In genomic region chr7:139834036-139834435, GRCm38 (mm10) we compare ENCODE assay signal across 9 mouse cellular contexts. TPM values are rescaled to one million over a fixed set of nuclear protein-coding genes. Genes with fewer than 3 reads are reported as not detected.
A peak's percentile ranks its signal among the peaks of the same experiment; 100 is the strongest.
DNase-seq lines count a peak whose midpoint lies in the region; ATAC-seq and TF ChIP-seq lines count a peak whose summit lies in the region.
"Had no signal": no experiment of that assay in that cellular context is flagged by ENCODE, and none has a peak within 500 bp of the region (broad histone marks: within the 10 kb centered on the region; RNA-seq: fewer than 3 reads in every experiment).

Gene Adgra1 (plus strand): TSS chr7:139834174.

- TF ChIP-seq CTCF in kidney, adult 2 months (conservative IDR thresholded peaks at IDR 0.05; ENCODE audit: insufficient read depth, insufficient read length, low read depth, low read length) = no peak

- H3K4me1 ChIP-seq in kidney, adult 2 months (ENCODE audit: control insufficient read depth, insufficient read depth, low read length) = no peaks in the 10 kb centered on the region
- peaks cover 4% of the 10 kb centered on the region; the same call in 1 of the 2 replicates for H3K4me1 ChIP-seq in intestine, embryonic 15.5 days (replicated peaks)
- H3K4me1 ChIP-seq in limb, embryonic 12.5 days (replicated peaks) = peaks cover 9% of the 10 kb centered on the region
- H3K4me1 ChIP-seq: liver, embryonic 13.5 days had no signal

- ATAC-seq in intestine, embryonic 15.5 days = peak; percentile 88
- ATAC-seq in limb, embryonic 12.5 days (ENCODE audit: insufficient number of reproducible peaks, insufficient read depth, low FRiP score, low TSS enrichment, low read depth) = peak; percentile 80

- peak within 1 kb of the TSS; percentile 45 for H3K4me2 ChIP-seq in intestine, embryonic 15.5 days (replicated peaks)
- peak within 1 kb of the TSS; percentile 57 for H3K4me2 ChIP-seq in limb, embryonic 12.5 days
- H3K4me2 ChIP-seq: liver, embryonic 13.5 days had no signal

- peak; percentile 6 for DNase-seq in kidney, adult 2 months
- no peak for DNase-seq in kidney, adult 11 months
- DNase-seq in embryo, embryonic 9.5 days (ENCODE audit: extremely low spot score) = peak; percentile 83
- peak; percentile 25 to 36 for DNase-seq in gastrocnemius, postnatal 36 days
- peak; percentile 19 for DNase-seq in ovary, postnatal 10 days (ENCODE audit: low spot score)
- DNase-seq in B cell, adult 2 months = no peak
- DNase-seq: liver, embryonic 13.5 days had no signal

- H3K9me3 ChIP-seq in intestine, embryonic 15.5 days = no peaks in the 10 kb centered on the region
- no peaks in the 10 kb centered on the region for H3K9me3 ChIP-seq in limb, embryonic 12.5 days
- H3K9me3 ChIP-seq: liver, embryonic 13.5 days had no signal

- no peaks in the 10 kb centered on the region for H3K36me3 ChIP-seq in kidney, adult 2 months (ENCODE audit: control insufficient read depth, insufficient read depth, low read length)
- H3K36me3 ChIP-seq in intestine, embryonic 15.5 days = no peaks in the 10 kb centered on the region
- H3K36me3 ChIP-seq in limb, embryonic 12.5 days = no peaks in the 10 kb centered on the region
- H3K36me3 ChIP-seq: liver, embryonic 13.5 days had no signal

- H3K4me3 ChIP-seq in kidney, adult 2 months (ENCODE audit: insufficient read depth, low read depth, low read length) = no peak within 1 kb of the TSS
- 0 out of 2 replicates have a peak within 1 kb of the TSS, but pooled peaks have one; percentile 12 for H3K4me3 ChIP-seq in intestine, embryonic 15.5 days (replicated peaks)
- peak within 1 kb of the TSS; percentile 27 for H3K4me3 ChIP-seq in limb, embryonic 12.5 days (replicated peaks)
- H3K4me3 ChIP-seq: liver, embryonic 13.5 days had no signal

- H3K27ac ChIP-seq in kidney, adult 2 months (ENCODE audit: insufficient read depth, low read depth, low read length) = no peak within 1 kb of the TSS
- no peak within 1 kb of the TSS for H3K27ac ChIP-seq in intestine, embryonic 15.5 days
- no peak within 1 kb of the TSS for H3K27ac ChIP-seq in limb, embryonic 12.5 days
- H3K27ac ChIP-seq: liver, embryonic 13.5 days had no signal

- no peak for TF ChIP-seq POLR2A in kidney, adult 2 months (IDR thresholded peaks at IDR 0.05; ENCODE audit: low read depth, low read length)

- WGBS in kidney, adult 2 months = under 1% methylated on average over 27 of the region's 27 CpGs
- WGBS in intestine, embryonic 15.5 days = under 1% methylated on average over 27 of the region's 27 CpGs
- under 1% methylated on average over 27 of the region's 27 CpGs for WGBS in limb, embryonic 12.5 days

- H3K9ac ChIP-seq in intestine, embryonic 15.5 days = 0 out of 2 replicates have a peak within 1 kb of the TSS, but pooled peaks have one; percentile 12
- H3K9ac ChIP-seq in limb, embryonic 12.5 days (replicated peaks) = peak within 1 kb of the TSS; percentile 12; the same call in 1 of the 2 replicates
- H3K9ac ChIP-seq: liver, embryonic 13.5 days had no signal

- intact Hi-C loops in gastrocnemius, postnatal 36 days (cut with DNase I) = no loop called here

- H3K27me3 ChIP-seq in kidney, adult 2 months (replicated peaks; ENCODE audit: control insufficient read depth, insufficient read depth, low read length) = no peaks in the 10 kb centered on the region
- peaks cover 30% of the 10 kb centered on the region for H3K27me3 ChIP-seq in intestine, embryonic 15.5 days (replicated peaks)
- H3K27me3 ChIP-seq in limb, embryonic 12.5 days = peaks cover 63% of the 10 kb centered on the region

RNA-seq across cellular contexts. Expression of gene Adgra1, which starts in this region (rescaled TPM):
- 0.16 and 0.17 TPM in 2 replicates for polyA plus RNA-seq in kidney, adult 2 months (2012; rRNA removed)
- under 1 TPM in 1 of 2 experiments, not detected in 1; 0.07 TPM for total RNA-seq in gastrocnemius, postnatal 36 days (2021)
- polyA plus RNA-seq in intestine, embryonic 15.5 days (2015; fragmentation: Nextera tagmentation; extraction: Ambion mirVana) = 0.11 and 0.96 TPM in 2 replicates
- polyA plus RNA-seq in limb, embryonic 12.5 days (2016; fragmentation: Nextera tagmentation; extraction: Ambion mirVana) = not detected in 2 replicates
- polyA plus RNA-seq: liver, embryonic 13.5 days had no signal

Comparison
In these comparisons a context has a peak if more than half of its experiments do, and no peak if none do; other contexts are left out.
1. Peak in DNase-seq in kidney, adult 2 months; RNA of the gene not detected or under 1 TPM.
2. Peak in DNase-seq in gastrocnemius, postnatal 36 days; RNA of the gene not detected or under 1 TPM.
3. Peak in ATAC-seq, H3K4me3 ChIP-seq, H3K9ac ChIP-seq and H3K4me2 ChIP-seq in intestine, embryonic 15.5 days; RNA of the gene not detected or under 1 TPM.
4. Peak in ATAC-seq, H3K4me3 ChIP-seq, H3K9ac ChIP-seq and H3K4me2 ChIP-seq in limb, embryonic 12.5 days; RNA of the gene not detected or under 1 TPM.
5. DNase-seq: peak in embryo, embryonic 9.5 days (single experiment) and ovary, postnatal 10 days (single experiment); none in kidney, adult 11 months (single experiment) and B cell, adult 2 months (0 of 2).